Mouse (Mus musculus) cerebellum, adult 9-10 months (tissue): ENCODE data around the gene Scrn1.
A peak's percentile ranks its signal among the peaks of the same experiment; 100 is the strongest.

ENCODE experiments used
- DNase-seq: peaks from one replicate; pipeline ENCODE4 v3.0.0; 2022

Gene Scrn1

DNA sequence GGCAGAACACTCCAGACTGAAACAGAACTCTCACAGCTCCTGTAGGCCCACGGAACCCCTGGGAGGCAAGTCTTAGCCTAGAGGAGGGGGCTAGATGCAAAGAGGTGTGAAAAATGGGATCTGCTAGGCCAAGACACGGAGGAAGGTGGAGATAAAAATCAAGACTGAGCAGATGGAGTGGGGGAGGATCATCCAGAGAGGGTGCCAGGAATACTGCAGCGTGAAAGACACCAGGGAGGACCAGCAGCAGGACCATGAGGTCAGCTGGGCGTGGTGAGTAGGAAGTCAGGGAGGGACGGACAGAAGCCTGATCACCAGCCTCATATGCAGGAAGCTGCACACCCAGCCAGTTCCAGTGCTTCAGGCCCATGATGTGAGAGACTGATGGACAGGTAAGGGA, 47.5 kb downstream of the Scrn1 start:
- peak; percentile 83 for DNase-seq

DNA sequence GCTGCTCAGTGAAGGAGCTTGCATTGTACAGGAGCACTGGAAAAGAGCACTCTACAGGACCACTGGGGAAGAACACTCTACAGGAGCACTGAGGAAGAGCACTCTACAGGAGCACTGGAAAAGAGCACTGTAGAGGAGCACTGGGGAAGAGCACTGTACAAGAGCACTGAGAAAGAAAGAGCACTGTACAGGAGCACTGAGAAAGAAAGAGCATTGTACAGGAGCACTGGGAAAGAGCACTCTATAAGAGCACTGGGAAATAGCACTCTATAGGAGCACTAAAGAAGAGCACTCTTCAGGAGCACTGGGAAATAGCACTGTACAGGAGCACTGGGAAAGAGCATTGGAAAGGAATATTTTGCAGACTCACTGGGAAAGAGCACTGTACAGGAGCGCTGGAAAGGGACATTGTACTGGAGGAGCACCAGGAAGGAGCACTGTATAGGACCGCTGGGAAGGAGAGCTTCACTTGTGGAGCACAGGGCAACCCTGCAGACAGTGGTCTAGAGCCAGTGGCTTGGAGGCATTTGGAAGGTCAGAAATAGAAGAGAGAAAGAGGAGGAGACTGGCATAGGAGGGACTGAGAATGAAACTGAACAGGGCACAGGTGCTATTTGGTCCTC, 49.7 kb downstream of the Scrn1 start:
- no peak for DNase-seq

DNA sequence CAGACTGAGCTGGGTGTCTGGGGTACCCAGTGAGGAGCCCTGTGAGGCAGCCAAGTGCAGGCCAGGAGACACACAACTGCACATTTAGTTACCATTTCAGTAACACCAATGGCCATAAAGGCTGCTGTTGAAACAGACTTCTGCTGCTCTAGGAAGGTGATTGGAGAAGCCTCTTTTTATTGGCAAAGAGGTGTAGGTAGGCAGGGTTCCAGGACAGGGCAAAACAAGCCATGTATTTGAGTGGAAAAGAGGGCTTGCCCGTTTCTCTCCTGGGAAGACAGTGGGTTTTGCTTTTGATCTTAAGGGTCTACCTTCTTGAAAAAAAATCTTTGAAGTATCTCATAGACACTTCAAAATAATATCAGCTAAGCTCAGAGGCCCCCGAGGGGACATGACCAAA, 54.0 kb downstream of the Scrn1 start:
- peak; percentile 67 for DNase-seq

DNA sequence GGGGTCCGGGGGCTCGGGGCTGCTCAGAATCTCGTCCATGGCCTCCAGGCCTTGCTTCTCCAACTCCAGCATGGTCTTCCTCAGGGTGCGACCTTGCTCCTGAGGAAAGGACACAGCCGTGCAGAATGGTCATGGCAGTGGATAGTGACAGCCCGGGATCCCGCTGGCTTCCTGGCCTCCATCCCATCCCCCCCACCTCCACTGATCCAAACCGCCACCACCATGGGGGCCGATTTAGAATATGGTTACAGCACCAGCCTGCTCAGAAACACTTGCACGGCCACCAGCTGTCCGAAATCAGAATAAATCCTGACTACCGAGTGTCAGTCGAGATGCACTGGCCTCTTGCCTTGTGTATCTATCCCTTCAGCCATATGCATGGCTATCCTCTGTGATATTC, 57.0 kb downstream of the Scrn1 start:
- peak; percentile 51 for DNase-seq

DNA sequence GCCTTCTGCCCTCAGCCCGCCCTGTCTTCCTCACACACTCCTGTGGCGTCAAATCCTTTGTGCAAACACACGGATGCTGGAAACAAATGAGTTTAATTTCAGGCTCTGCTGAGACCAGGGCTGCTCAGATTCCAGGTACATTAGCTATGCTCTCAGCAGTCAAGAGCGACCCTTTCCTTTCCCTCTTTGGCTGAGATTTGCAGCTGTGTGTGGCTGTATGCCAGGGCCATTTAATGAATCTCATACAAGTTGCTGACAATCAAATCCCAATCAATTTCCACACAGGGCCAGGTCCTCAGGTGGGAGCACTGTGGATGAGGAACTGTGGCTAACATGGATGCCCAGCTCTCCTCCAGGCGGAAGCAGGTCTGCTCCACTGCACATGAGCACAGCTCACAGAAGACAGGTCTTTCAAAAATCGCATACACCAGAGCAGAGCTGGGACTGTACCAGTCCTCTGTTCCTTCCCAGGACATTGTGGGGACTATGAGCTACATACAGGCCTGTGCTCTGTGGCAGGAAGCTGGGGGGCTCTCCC, 58.0 kb downstream of the Scrn1 start:
- no peak for DNase-seq

DNA sequence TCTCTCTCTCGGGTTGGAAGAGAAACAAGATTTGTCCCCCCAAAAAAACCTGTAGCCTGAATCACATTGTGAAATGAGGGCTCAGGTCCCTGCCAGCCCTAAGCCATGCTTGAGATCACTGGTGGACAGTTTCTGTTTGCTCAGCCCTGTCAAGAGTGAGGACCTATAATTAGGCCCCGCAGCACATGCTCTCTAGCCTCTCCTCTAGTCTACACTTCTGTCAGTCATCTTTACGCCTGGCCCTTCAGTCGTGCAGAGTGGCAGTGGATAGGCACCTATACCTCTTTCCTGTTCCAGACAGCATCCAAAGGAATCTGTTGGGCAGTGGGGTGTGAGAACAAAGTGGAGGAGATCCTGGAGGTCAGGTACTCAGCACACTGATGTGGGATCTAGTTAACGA, 58.5 kb downstream of the Scrn1 start:
- no peak for DNase-seq

DNA sequence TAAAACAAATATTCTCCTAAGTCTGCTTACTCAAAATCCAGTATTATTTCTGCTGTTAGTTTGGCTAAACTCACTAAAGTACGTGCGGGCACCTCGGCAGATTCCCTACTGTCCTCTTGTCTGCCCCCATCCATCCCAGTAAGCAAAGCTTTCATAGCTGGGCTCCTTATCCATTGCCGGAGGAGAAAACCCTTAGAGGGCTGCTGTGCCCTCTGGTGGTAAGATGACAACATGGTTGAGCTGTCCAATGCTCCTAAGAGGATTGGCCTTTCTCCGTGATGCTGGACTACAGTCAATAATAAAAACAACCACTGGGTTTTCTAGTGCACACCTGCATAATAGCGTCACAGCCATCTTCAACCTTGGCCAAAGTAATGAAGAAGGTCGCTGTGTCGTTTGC, 59.3 kb downstream of the Scrn1 start:
- DNase-seq, result peak; percentile 78

DNA sequence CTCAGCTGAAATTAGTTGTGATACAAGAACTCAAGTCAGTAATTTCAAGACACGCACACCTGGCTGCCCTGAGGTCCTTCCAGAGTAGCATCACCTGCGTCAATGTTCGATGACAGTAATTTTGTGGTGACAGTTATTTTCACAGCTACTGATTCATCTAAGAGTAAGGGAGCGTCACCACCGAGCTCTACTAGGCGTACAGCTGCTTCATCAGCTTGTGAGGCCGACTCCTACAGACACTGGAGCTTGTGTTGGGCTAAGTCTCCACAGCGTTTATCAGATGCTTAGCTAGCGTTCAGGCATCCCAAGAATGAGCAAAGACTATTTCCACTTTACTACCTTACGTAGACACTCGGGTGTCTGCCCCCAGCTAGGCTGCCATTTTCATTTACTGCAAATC, 60.0 kb downstream of the Scrn1 start:
- DNase-seq, result no peak

DNA sequence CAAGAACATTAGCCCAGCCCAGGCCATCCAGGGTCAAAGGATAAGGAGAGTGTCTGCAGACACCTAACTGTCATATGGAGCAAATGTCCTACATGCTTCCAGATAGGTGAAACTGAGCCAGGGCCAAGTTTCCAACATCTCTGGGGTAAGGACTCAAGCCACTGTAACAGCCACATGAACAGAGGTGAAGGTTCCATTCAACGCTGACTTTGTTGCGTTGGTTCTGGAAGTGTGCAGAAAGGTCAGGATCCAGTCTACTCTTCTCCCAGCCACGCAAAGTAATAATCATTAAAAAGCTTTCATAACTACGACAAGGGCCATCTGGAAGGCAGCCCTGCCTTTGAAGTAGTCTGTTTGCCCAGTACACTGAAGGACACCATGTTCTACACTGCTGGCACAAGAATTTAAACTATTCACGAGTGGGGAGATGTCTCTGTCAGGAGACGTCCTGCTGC, 63.6 kb downstream of the Scrn1 start:
- DNase-seq, result no peak

DNA sequence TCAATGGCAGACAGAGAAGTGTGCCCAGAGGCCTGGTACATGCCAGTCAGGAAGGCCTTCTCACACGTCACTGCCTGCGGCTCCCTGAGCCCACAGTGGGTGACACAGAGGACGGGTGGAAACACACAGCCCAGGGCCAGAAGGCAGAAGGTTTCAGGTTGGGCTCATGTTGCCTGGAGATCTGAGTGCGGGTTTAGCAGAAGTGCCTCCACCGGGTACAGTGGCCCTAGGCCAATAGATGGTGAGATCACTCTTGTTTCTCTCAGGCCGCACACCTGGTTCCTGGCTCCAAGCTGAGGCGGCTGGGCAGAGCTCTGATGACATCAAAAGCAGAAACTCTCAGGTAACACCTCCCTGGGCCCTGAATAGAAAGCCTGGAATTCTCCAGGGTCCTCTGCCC, 70.1 kb downstream of the Scrn1 start:
- peak; percentile 78 for DNase-seq

DNA sequence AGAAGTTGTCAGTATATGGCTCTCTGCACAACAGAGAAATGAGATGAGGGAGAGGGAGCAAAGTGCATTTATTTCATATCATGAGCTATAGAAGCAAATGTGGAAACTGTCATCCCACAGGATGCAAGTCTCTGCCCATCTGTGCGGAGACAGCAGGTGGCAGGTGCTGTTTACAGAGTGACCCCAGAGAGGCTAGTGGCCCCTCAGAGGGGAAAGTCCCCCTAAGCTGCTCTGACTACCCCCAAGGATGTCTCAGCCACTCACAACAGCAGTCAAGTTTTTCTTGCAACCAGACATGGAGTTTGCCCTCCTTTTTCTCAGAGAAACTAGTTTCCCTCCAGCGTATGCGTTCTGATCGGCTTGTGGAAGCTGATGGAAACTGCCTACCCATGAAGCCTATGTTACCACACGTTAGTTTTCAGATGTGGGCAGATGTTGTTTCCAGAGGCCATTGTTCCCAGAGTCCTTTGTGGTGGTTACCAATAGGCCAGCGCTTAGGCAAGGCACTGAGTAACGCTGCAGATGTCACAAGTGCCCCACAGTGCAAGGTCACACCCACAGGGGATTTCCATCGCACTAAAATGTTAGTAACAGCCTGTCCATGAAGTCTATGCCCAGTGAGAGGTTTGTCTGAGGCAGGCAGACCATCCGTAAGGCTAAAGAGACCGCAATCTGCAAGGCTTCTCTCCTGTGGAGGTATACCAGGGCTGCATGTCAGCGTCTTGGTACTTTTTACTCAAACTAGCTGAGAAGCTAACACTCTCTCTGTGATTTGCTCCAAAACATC, 71.5 kb downstream of the Scrn1 start:
- no peak for DNase-seq

DNA sequence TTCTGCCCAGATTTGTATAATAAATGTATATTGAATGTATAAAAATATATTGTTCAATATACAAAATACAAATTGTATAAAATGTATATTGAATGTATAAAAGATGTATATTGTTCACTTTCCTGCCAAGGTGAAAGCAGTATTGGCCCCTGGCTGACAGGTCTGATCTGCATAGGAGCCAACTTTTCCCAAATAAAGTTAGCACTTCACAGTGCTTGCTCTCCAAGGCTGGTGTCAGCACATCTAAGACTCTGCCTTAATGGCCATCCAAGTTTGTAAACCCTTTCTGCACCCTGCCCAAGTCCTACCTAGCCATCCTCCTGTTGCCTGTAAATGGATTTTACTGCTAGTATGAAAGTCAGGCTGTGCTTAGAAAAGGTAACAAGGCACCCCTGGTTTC, 72.2 kb downstream of the Scrn1 start:
- no peak for DNase-seq

DNA sequence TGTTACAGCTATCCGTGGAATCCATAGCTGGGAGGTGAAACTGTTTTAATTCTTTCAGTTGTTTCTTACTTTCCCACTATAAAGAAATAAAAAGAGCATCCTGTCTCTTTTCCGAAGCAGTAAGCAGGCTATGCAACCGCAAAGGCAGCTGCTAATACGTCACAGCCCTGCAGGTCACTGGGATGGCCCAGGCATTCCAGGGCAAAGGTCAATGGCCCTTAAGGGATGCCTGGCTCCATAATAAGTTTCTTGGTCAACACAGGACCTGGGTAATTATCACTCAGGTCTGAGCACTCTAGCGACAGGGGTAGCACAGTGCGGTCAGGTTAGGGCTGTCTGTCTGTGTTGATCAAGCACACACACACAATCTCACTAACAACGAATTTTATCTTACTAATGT, 75.2 kb downstream of the Scrn1 start:
- no peak for DNase-seq

DNA sequence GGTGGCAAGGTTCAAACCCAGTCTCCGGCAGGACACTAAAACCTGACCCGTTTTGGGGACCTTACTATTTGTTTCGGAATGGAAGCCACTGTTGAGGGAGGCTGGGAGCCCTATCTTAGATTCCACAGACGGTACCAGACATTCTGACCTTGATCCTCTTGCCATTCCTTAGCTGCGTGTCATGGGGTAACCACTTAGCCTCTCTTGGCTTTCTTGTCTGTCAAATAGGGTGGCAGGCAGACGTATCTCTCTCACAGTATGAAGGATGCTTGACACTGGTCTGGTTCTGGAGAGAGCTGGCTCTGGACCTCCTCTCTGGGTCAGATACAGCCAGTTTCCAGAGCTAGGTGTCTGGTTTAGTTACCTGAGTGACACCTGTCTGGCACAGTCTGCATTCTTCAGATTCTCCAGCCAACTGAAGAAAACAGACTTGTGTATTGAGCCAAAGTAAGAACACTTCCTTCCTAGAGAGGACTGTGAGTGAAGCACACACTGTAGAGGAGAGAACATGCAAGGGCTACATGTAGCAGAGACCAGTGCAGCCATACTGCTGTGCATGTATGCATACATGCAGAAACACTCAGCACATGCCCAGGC, 80.2 kb downstream of the Scrn1 start:
- DNase-seq, result no peak

DNA sequence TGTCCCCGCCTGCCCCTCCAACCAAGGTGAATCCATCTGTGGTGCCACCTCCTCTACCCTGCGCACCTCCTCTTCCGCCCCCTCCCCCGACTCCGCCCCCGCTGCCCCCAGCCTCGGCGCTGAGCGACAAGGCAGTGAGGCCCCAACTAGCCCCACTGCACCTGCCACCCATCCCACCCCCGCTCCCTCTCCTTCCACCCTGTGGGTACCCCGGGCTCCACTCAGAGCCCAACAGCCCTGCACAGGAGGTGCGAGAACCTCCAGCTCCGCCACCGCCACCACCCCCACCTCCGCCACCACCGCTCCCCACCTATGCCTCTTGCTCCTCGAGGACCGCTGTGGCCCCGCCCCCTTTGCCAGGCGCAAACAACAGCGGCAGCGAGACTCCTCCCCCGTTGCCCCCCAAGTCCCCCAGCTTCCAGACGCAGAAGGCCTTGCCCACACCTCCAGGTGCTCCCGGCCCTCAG, 80.8 kb downstream of the Scrn1 start:
- no peak for DNase-seq

DNA sequence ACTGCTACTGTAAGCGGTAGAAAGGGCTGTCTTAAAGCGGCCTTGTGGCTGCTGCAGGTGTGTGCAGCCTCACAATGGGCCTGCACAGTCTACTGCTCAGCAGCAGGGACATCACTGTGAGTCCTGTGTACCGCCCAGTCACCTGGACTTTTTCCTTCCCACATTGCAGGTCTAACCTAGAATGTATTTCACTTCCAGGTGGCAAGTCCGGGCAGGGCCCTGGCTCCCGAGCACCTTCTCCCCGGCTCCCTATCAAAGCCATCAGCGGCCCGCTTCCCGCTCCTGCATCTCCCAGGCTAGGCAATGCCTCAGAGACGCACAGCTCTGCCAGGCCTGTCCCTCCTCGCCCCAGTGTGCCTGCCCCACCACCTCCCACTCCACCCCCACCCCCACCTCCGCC, 81.3 kb downstream of the Scrn1 start:
- DNase-seq, result no peak

DNA sequence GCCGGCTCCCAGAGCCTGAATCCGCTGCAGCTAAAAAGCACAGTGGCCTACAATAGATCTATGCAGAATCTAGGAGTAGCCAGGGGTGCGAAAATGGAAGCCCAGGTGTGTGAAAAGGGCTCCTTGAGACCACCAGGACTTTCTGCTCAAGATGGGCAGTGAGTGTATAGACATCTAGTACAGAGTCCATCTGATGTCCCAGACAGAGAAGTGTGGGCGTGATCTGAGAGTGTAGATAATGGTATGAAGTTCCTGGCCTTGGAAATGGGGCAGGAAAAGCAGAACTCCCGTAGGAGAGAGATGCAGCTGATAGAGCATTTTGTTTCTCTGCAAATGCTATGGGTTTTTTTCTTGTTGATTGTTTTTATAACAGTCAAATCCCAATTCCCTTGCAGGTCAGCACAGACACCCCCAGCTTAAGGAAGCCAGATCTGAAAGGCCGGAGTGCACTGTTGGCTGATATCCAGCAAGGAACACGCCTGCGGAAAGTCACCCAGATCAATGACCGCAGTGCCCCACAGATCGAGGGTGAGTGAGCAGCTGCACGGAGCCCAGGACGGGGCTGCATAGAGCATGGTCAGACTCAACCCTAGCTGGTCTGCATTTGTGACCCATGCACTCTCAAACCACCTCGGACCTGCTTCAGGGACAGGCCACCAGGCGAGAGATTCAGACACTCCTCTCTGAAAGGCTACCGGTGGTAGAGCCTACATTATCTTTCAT, 84.7 kb downstream of the Scrn1 start:
- no peak for DNase-seq

DNA sequence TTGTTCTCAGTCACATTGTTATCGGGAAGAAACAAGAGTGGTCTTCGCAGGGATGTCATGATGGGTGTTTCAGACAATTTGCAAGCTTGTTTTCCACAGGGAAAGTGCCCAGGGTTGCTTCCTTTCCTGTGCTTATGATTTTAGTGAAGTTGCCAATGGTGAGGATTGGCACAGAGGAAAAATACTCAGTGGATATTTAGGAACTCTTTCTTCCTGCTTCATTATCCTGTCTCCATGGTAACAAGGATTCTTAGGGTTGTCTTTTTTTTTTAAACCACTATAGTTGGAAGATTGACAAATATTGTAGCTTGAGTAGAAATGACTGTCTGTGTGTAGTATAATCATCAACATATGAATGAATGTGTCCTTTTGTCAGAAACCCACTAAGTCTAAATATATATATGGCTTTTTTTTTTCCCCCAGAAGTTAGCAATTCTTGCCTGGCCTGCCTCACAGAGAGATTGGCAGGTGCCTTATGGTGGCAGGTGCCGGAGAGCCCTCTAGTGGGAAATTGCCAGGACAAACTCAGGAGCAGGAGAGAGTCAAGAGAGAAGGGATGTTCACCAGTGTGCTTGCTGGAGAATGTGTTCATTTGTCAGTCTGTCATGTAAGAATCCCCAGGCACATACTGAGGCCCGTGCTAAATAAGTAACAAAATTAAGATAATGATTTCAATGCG, 87.5 kb downstream of the Scrn1 start:
- peak; percentile 72 for DNase-seq

DNA sequence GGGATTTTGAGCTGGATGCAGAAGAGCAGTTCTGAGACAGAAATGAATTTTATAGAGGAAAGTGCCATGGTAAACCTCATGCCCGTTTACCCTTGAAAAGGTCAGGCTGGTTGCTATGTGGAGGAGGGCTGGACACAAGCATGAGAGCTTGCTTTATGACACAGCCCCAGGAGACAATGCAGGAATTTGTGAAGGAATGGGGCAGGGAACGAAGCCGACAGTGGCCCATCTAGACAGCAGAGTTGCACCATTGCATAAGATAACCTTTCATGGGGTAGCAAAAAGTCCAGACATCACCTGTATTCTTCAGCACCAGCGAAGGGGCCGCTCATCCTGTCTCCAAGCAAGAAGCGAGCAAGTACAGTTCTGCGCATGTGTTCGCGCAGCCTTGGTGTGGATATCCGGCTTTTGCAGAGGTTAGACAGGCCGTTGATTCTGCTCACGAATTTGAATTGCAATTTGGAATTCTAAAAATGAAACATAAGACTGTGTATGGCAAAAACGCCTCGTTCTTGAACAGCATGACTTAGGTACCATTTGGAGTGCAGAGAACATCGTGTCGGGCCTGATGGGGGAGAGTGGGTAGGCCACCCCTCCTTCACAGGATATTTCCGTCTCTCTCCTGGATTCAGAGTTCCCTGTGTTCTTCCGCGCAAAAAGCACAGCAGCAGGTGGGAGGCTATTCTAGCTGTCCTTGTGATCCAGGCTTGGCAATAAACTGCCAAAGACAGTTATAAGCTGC, 90.2 kb downstream of the Scrn1 start:
- DNase-seq, result no peak

DNA sequence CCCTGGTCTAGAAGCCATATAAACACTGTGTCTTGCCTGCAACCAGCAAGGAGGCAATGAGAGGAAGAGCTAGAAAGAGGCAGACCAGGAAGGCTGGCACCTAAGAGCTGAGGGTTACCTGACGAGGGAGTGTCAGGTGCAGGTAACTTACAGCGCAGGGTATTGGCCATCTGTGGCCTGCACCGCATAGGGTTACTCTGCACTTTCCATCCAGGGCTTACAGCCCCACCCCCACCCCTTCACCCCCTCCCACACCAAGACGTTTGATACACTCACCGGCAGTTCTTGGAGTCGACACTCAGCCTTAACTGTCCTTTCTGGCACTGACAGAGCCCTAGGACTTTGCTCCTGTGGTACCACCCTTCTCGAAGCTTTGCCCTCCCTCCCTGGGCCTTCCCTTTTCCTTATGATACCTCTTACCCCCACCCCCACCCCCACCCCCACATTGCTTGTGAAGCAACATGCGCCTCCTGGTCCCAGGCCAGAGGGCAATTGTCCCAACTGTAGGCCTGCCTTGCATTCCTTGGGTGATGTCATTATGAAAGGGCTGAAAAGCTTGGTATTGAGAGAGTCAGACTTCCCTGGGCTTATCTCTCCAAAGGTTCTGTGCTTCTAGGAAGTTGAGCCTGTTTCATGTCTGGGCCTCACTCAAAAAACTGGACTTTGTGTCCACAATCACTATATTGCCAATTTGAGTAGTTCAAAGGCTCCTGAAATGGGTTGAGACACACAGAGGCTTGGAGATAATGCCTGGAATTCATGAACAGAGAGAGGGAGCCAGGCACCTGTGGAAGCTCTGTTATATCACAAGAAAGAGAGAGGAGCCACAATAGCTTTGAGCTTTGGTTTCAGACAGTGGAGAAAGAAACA, 93.2 kb downstream of the Scrn1 start:
- no peak for DNase-seq

DNA sequence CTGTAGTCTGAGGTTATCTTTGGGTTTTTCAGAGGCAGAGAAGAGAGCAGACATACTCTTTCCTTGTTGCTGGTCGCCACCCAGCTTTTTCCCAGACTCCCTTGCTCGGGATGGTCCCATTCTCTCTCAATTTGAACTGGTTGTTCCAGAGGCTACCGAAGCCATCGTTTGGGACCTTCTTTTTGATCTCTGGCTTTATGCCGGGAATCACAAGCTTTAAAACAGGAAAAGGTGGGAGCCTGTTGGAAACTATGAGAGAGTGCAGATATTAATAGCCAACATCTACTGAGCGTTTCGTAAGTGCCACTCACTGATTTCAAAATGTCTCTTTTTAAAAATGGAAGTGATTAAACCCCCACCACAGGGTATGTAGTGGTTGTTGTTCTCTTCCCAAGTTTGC, 94.4 kb downstream of the Scrn1 start:
- DNase-seq, result no peak
